Mouse (Mus musculus) fat pad, adult 2 months (tissue): ENCODE data around the gene Prdm4.

ENCODE experiments used
- DNase-seq: peaks from one replicate; pipeline ENCODE4 v3.0.0-alpha.2; 2011; ENCODE audit warnings: low read depth, low spot score; ENCODE audit errors: extremely low read depth

The Prdm4 gene

GRCm38 (mm10) chr10:85871698-85872478 lies 45.1 kb downstream of the Prdm4 start:
- DNase-seq, result peak; percentile 19

DNA sequence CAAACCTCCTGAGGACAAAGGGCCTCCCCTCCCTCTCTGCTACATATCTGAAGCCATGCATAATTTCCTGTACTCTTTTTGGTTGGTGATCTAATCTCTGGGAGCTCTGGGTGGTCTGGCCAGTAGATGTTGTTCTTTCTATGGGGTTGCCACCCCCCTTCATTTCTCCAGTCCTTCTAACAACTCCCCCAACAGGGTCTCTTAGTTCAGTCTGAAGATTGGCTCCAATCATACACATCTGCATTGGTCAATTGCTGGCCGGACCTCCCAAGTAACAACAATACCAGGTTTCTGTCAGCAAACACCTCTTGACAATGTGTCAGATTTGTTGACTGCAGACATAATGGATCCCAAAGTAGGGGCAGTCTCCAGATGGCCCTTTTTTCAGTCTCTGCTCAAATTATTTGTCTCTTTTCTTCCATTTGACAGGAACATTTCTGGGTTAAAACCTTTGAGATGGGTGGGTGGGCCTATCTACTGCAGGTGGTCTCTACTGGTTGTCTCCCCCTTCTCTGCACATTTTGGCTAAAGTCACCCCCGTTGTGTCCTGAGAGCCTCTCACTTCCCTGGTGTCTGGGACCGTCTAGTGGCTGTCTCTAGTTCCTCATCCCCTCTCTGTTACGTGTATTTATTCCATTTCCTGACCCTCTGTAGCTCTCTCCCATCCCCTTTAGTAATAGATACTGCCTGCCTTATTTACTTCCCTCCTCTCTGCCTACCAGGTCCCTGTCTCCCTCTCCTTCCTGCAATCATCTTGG lies 70.7 kb downstream of the Prdm4 start:
- no peak for DNase-seq
